Mouse (Mus musculus): ENCODE measurements around the gene Rrnad1. TPM values are rescaled to one million over a fixed set of nuclear protein-coding genes. Genes with fewer than 3 reads are reported as not detected.
A peak's percentile ranks its signal among the peaks of the same experiment; 100 is the strongest.

Rrnad1 gene
- polyA plus RNA-seq, 1 experiment, result 7.1 TPM

GRCm38 (mm10) chr3:87943586-87943985, 13.1 kb upstream of the Rrnad1 start:
- H3K36me3 ChIP-seq (ENCODE audit: control insufficient read depth, insufficient read depth), result peaks cover 54% of the 10 kb centered on the region
- H3K79me3 ChIP-seq (ENCODE audit: low read depth), result peaks cover 2% of the 10 kb centered on the region
- H3ac ChIP-seq (ENCODE audit: control insufficient read depth, insufficient read length, low read depth), result no peak overlapping the region
- TF ChIP-seq CEBPB (IDR thresholded peaks at IDR 0.05; ENCODE audit: low read depth) (no peak), USF1 (IDR thresholded peaks at IDR 0.05; ENCODE audit: low read depth) (no peak), MYOD1 (IDR thresholded peaks at IDR 0.05; ENCODE audit: control insufficient read depth, insufficient read length, low read depth) (no peak), MYOG (IDR thresholded peaks at IDR 0.05; ENCODE audit: control insufficient read depth, extremely low read depth, insufficient read length) (no peak), FOSL1 (IDR thresholded peaks at IDR 0.05; ENCODE audit: insufficient read depth, low read length, poor library complexity, severe bottlenecking) (no peak), CTCF (IDR thresholded peaks at IDR 0.05; ENCODE audit: control insufficient read depth, insufficient read depth, insufficient read length) (no peak), MAX (IDR thresholded peaks at IDR 0.05) (no peak)
- H3K79me2 ChIP-seq (ENCODE audit: control insufficient read depth, insufficient read depth), result peaks cover 9% of the 10 kb centered on the region
- no peaks in the 10 kb centered on the region for H3K27me3 ChIP-seq (ENCODE audit: control insufficient read depth, insufficient read depth, insufficient read length)
- H3K4me3 ChIP-seq (ENCODE audit: insufficient read depth, poor library complexity, severe bottlenecking), result no peak overlapping the region

DNA sequence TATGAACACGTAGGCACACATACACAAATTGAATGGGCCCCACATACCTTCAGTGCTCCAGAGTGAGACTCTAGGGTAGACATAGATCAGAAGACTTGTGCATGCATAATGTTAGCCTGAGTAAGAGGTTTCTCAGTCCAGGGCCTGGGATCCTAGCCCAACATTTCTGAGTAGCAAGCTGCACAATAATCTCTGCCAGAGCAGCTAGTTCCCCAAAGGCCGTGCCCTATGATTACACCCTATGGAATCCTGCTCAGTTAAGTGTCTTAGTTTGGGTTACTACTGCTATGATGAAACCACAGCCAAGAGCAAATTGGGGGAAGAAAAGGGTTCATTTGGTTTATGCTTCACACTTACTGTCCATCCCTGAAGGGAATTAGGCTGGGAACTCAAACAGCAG, 12.0 kb upstream of the Rrnad1 start:
- no peaks in the 10 kb centered on the region for H3K27me3 ChIP-seq (ENCODE audit: control insufficient read depth, insufficient read depth, insufficient read length)

GRCm38 (mm10) chr3:87940611-87941010, 10.1 kb upstream of the Rrnad1 start:
- Histone ChIP-seq H3K27me3 (ENCODE audit: control insufficient read depth, insufficient read depth, insufficient read length) (no peaks in the 10 kb centered on the region), H3K36me3 (ENCODE audit: control insufficient read depth, insufficient read depth) (peaks cover 80% of the 10 kb centered on the region), H3K79me3 (ENCODE audit: low read depth) (peaks cover 26% of the 10 kb centered on the region), H3K79me2 (ENCODE audit: control insufficient read depth, insufficient read depth) (peaks cover 39% of the 10 kb centered on the region), H3K4me3 (ENCODE audit: insufficient read depth, poor library complexity, severe bottlenecking) (no peak overlapping the region), H3ac (ENCODE audit: control insufficient read depth, insufficient read length, low read depth) (no peak overlapping the region)
- TF ChIP-seq MYOG (IDR thresholded peaks at IDR 0.05; ENCODE audit: control insufficient read depth, extremely low read depth, insufficient read length), result no peak
- TF ChIP-seq USF1 (IDR thresholded peaks at IDR 0.05; ENCODE audit: low read depth), result no peak
- no peak for TF ChIP-seq CTCF (IDR thresholded peaks at IDR 0.05; ENCODE audit: control insufficient read depth, insufficient read depth, insufficient read length)
- TF ChIP-seq MAX (IDR thresholded peaks at IDR 0.05), result no peak
- TF ChIP-seq FOSL1 (IDR thresholded peaks at IDR 0.05; ENCODE audit: insufficient read depth, low read length, poor library complexity, severe bottlenecking), result no peak
- TF ChIP-seq CEBPB (IDR thresholded peaks at IDR 0.05; ENCODE audit: low read depth), result no peak
- no peak for TF ChIP-seq MYOD1 (IDR thresholded peaks at IDR 0.05; ENCODE audit: control insufficient read depth, insufficient read length, low read depth)

More for the DNA sequence above, 12.0 kb upstream of the Rrnad1 start:
- Histone ChIP-seq H3K79me2 (ENCODE audit: control insufficient read depth, insufficient read depth) (peaks cover 20% of the 10 kb centered on the region), H3ac (ENCODE audit: control insufficient read depth, insufficient read length, low read depth) (no peak overlapping the region), H3K36me3 (ENCODE audit: control insufficient read depth, insufficient read depth) (peaks cover 65% of the 10 kb centered on the region), H3K4me3 (ENCODE audit: insufficient read depth, poor library complexity, severe bottlenecking) (no peak overlapping the region), H3K79me3 (ENCODE audit: low read depth) (peaks cover 11% of the 10 kb centered on the region)
- no peak for TF ChIP-seq CTCF (IDR thresholded peaks at IDR 0.05; ENCODE audit: control insufficient read depth, insufficient read depth, insufficient read length)
- no peak for TF ChIP-seq CEBPB (IDR thresholded peaks at IDR 0.05; ENCODE audit: low read depth)
- TF ChIP-seq USF1 (IDR thresholded peaks at IDR 0.05; ENCODE audit: low read depth), result no peak
- no peak for TF ChIP-seq FOSL1 (IDR thresholded peaks at IDR 0.05; ENCODE audit: insufficient read depth, low read length, poor library complexity, severe bottlenecking)

GRCm38 (mm10) chr3:87935776-87936175, 5.3 kb upstream of the Rrnad1 start:
- Histone ChIP-seq H3K27me3 (ENCODE audit: control insufficient read depth, insufficient read depth, insufficient read length) (no peaks in the 10 kb centered on the region), H3K79me2 (ENCODE audit: control insufficient read depth, insufficient read depth) (peaks cover 87% of the 10 kb centered on the region), H3ac (ENCODE audit: control insufficient read depth, insufficient read length, low read depth) (no peak overlapping the region), H3K36me3 (ENCODE audit: control insufficient read depth, insufficient read depth) (peaks cover 92% of the 10 kb centered on the region), H3K79me3 (ENCODE audit: low read depth) (peaks cover 69% of the 10 kb centered on the region), H3K4me3 (ENCODE audit: insufficient read depth, poor library complexity, severe bottlenecking) (no peak overlapping the region)
- TF ChIP-seq MYOD1 (IDR thresholded peaks at IDR 0.05; ENCODE audit: control insufficient read depth, insufficient read length, low read depth) (no peak), USF1 (IDR thresholded peaks at IDR 0.05; ENCODE audit: low read depth) (no peak), FOSL1 (IDR thresholded peaks at IDR 0.05; ENCODE audit: insufficient read depth, low read length, poor library complexity, severe bottlenecking) (no peak), CTCF (IDR thresholded peaks at IDR 0.05; ENCODE audit: control insufficient read depth, insufficient read depth, insufficient read length) (peak; percentile 68), MYOG (IDR thresholded peaks at IDR 0.05; ENCODE audit: control insufficient read depth, extremely low read depth, insufficient read length) (no peak)

DNA sequence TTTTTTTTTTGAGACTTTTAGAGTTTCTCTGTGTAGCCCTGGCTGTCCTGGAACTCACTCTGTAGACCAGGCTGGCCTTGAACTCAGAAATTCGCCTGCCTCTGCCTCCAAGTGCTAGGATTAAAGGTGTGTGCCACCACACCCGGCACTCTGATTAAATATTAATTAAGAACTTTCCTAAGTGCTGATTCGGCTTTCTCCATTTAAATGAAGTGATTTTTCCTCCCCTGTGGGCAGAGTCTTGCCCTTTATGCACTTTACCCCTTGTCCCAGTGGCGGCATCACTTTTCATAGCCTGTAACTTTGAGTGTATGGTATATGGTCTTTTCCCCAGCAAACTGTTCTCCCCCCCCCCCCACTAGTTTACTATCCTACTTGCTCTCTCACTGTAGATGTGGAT, 4.7 kb upstream of the Rrnad1 start:
- Histone ChIP-seq H3K27me3 (ENCODE audit: control insufficient read depth, insufficient read depth, insufficient read length) (no peaks in the 10 kb centered on the region), H3K36me3 (ENCODE audit: control insufficient read depth, insufficient read depth) (peaks cover 87% of the 10 kb centered on the region), H3K79me3 (ENCODE audit: low read depth) (peaks cover 73% of the 10 kb centered on the region), H3K4me3 (ENCODE audit: insufficient read depth, poor library complexity, severe bottlenecking) (no peak overlapping the region), H3K79me2 (ENCODE audit: control insufficient read depth, insufficient read depth) (peaks cover 93% of the 10 kb centered on the region), H3ac (ENCODE audit: control insufficient read depth, insufficient read length, low read depth) (no peak overlapping the region)
- TF ChIP-seq MYOD1 (IDR thresholded peaks at IDR 0.05; ENCODE audit: control insufficient read depth, insufficient read length, low read depth), result no peak
- no peak for TF ChIP-seq MYOG (IDR thresholded peaks at IDR 0.05; ENCODE audit: control insufficient read depth, extremely low read depth, insufficient read length)
- no peak for TF ChIP-seq CEBPB (IDR thresholded peaks at IDR 0.05; ENCODE audit: low read depth)
- no peak for TF ChIP-seq USF1 (IDR thresholded peaks at IDR 0.05; ENCODE audit: low read depth)
- TF ChIP-seq MAX (IDR thresholded peaks at IDR 0.05), result no peak
- TF ChIP-seq FOSL1 (IDR thresholded peaks at IDR 0.05; ENCODE audit: insufficient read depth, low read length, poor library complexity, severe bottlenecking), result no peak
- TF ChIP-seq CTCF (IDR thresholded peaks at IDR 0.05; ENCODE audit: control insufficient read depth, insufficient read depth, insufficient read length), result no peak

- Histone ChIP-seq H3K4me3 (ENCODE audit: insufficient read depth, poor library complexity, severe bottlenecking) (no peak overlapping the region), H3K36me3 (ENCODE audit: control insufficient read depth, insufficient read depth) (peaks cover 80% of the 10 kb centered on the region), H3K27me3 (ENCODE audit: control insufficient read depth, insufficient read depth, insufficient read length) (no peaks in the 10 kb centered on the region), H3K79me2 (ENCODE audit: control insufficient read depth, insufficient read depth) (peaks cover 99% of the 10 kb centered on the region), H3K79me3 (ENCODE audit: low read depth) (peaks cover 74% of the 10 kb centered on the region), H3ac (ENCODE audit: control insufficient read depth, insufficient read length, low read depth) (no peak overlapping the region)
- TF ChIP-seq MAX (IDR thresholded peaks at IDR 0.05) (no peak), CTCF (IDR thresholded peaks at IDR 0.05; ENCODE audit: control insufficient read depth, insufficient read depth, insufficient read length) (no peak), USF1 (IDR thresholded peaks at IDR 0.05; ENCODE audit: low read depth) (no peak), MYOG (IDR thresholded peaks at IDR 0.05; ENCODE audit: control insufficient read depth, extremely low read depth, insufficient read length) (no peak), MYOD1 (IDR thresholded peaks at IDR 0.05; ENCODE audit: control insufficient read depth, insufficient read length, low read depth) (no peak), CEBPB (IDR thresholded peaks at IDR 0.05; ENCODE audit: low read depth) (no peak), FOSL1 (IDR thresholded peaks at IDR 0.05; ENCODE audit: insufficient read depth, low read length, poor library complexity, severe bottlenecking) (no peak)
Observed at GRCm38 (mm10) chr3:87934501-87934900, 4.0 kb upstream of the Rrnad1 start.
